Mouse (Mus musculus) mesoderm, embryonic 11.5 days (tissue): Measurements from ENCODE around the gene Ripk1.
"Not testable (repeated sequence)": the region's sequence is repeated elsewhere in the genome, so short reads cannot be mapped to it uniquely, and the experiment has no call there.

ENCODE experiments used
- DNase-seq: peaks from one replicate; pipeline ENCODE4 v3.0.0-alpha.2; 2012; ENCODE audit warnings: low read depth, low spot score

Gene Ripk1

GRCm38 (mm10) chr13:34037172-34038055 lies 35.3 kb downstream of the Ripk1 start, which contains the start of gene Bphl:
Gene Bphl (plus strand): TSS chr13:34037597.
- DNase-seq, result peak; percentile 94

GRCm38 (mm10) chr13:34038056-34038432 lies 35.9 kb downstream of the Ripk1 start:
- DNase-seq, result no peak

GRCm38 (mm10) chr13:34038901-34039341 lies 36.8 kb downstream of the Ripk1 start:
- no peak for DNase-seq

GRCm38 (mm10) chr13:34040091-34040490 lies 37.9 kb downstream of the Ripk1 start:
- no peak for DNase-seq

GRCm38 (mm10) chr13:34043716-34044393 lies 41.7 kb downstream of the Ripk1 start:
- no peak for DNase-seq

GRCm38 (mm10) chr13:34045511-34046249 lies 43.5 kb downstream of the Ripk1 start:
- no peak for DNase-seq

- peak; percentile 81 for DNase-seq
These were observed 44.4 kb downstream of the Ripk1 start for GRCm38 (mm10) chr13:34046421-34047012.

- DNase-seq, result no peak
These were observed 45.4 kb downstream of the Ripk1 start for GRCm38 (mm10) chr13:34047526-34047925.

- DNase-seq, result no peak
These were observed 48.3 kb downstream of the Ripk1 start for GRCm38 (mm10) chr13:34050479-34050878.

GRCm38 (mm10) chr13:34051692-34052091 lies 49.5 kb downstream of the Ripk1 start:
- DNase-seq, result no peak

GRCm38 (mm10) chr13:34053673-34054282 lies 51.6 kb downstream of the Ripk1 start:
- no peak for DNase-seq

GRCm38 (mm10) chr13:34054391-34054790 lies 52.2 kb downstream of the Ripk1 start:
- DNase-seq, result no peak

GRCm38 (mm10) chr13:34054983-34055382 lies 52.8 kb downstream of the Ripk1 start:
- DNase-seq, result no peak

GRCm38 (mm10) chr13:34057252-34057651 lies 55.1 kb downstream of the Ripk1 start:
- peak; percentile 23 for DNase-seq

- no peak for DNase-seq
These were observed 57.9 kb downstream of the Ripk1 start for GRCm38 (mm10) chr13:34060061-34060460.

- DNase-seq, result no peak
These were observed 60.3 kb downstream of the Ripk1 start for GRCm38 (mm10) chr13:34062466-34062865.

GRCm38 (mm10) chr13:34066351-34066750 lies 64.2 kb downstream of the Ripk1 start:
- DNase-seq, result no peak

GRCm38 (mm10) chr13:34070296-34070695 lies 68.1 kb downstream of the Ripk1 start:
- peak; percentile 60 for DNase-seq

- no peak for DNase-seq
These were observed 69.7 kb downstream of the Ripk1 start for GRCm38 (mm10) chr13:34071836-34072235.

- DNase-seq, result no peak
These were observed 70.7 kb downstream of the Ripk1 start for GRCm38 (mm10) chr13:34072847-34073246.

GRCm38 (mm10) chr13:34074441-34074840 lies 72.3 kb downstream of the Ripk1 start:
- not testable (repeated sequence) for DNase-seq
